Mouse (Mus musculus): Measurements from ENCODE around the gene Pdcd1. TPM values are rescaled to one million over a fixed set of nuclear protein-coding genes. Genes with fewer than 3 reads are reported as not detected.

Gene Pdcd1
- polyA plus RNA-seq, 1 experiment = not detected

DNA sequence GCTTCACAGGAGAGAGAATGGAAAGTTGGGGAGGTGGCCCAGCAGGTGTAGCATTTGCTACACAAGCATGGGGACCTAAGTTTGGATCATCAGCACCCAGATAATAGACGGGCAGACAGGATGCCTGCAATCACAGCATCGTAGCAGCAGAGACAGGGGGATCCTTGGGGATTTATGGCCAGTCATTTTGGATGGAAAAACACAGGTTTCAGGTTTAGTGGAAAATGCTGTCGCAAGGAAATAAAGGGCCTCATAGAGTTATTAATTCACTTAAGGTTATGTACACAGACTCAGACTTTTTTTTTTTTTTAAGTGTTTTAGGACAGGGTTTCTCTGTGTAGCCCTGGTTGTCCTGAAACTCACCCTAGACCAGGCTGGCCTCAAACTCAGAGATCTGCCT is 6.8 kb downstream of the Pdcd1 start:
- H3K79me2 ChIP-seq (ENCODE audit: control insufficient read depth, insufficient read depth) = no peaks in the 10 kb centered on the region
- TF ChIP-seq E2F4 (IDR thresholded peaks at IDR 0.05; ENCODE audit: insufficient read depth) (no peak), TCF12 (IDR thresholded peaks at IDR 0.05; ENCODE audit: insufficient read depth, poor library complexity, severe bottlenecking) (no peak), USF1 (IDR thresholded peaks at IDR 0.05; ENCODE audit: low read depth) (no peak), CEBPB (IDR thresholded peaks at IDR 0.05; ENCODE audit: insufficient read depth, poor library complexity, severe bottlenecking) (no peak), MYOG (IDR thresholded peaks at IDR 0.05; ENCODE audit: control insufficient read depth in 1 of 3, insufficient read depth in 1 of 3, insufficient read length in 2 of 3, low read depth in 2 of 3) (no peak)
- peaks cover 11% of the 10 kb centered on the region for H3K27me3 ChIP-seq (ENCODE audit: control insufficient read depth, insufficient read depth, insufficient read length)
- H3ac ChIP-seq (ENCODE audit: control insufficient read depth, insufficient read length) = no peak overlapping the region
- H3K4me3 ChIP-seq = no peak overlapping the region
- no peaks in the 10 kb centered on the region for H3K36me3 ChIP-seq (ENCODE audit: control insufficient read depth, insufficient read depth)
- no peak overlapping the region for H3K4me2 ChIP-seq (ENCODE audit: low read depth)

DNA sequence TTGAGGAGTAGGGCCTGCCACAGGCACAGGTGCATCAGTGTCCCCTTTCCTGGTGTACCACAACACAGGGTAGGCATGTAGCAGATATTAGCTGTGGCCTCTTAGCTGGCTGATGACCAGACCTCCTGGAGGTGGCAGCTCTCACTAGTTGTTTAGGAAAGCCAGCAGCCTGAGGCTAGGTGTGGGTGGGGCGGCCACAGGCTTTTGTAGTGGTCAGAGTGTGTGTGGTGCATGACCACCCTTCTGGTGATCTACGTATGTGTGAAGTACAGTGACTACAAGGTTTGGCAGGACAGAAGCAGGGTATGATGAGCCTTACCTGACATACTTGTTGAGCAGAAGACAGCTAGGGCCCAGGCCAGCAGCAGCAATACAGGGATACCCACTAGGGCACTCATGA is 12.0 kb downstream of the Pdcd1 start:
- Histone ChIP-seq H3K79me2 (ENCODE audit: control insufficient read depth, insufficient read depth) (no peaks in the 10 kb centered on the region), H3K27me3 (ENCODE audit: control insufficient read depth, insufficient read depth, insufficient read length) (peaks cover 26% of the 10 kb centered on the region), H3ac (ENCODE audit: control insufficient read depth, insufficient read length) (no peak overlapping the region), H3K4me2 (ENCODE audit: low read depth) (no peak overlapping the region), H3K36me3 (ENCODE audit: control insufficient read depth, insufficient read depth) (no peaks in the 10 kb centered on the region), H3K4me3 (no peak overlapping the region)
- TF ChIP-seq POLR2AphosphoS2 (IDR thresholded peaks at IDR 0.05; ENCODE audit: insufficient read length, low read depth) (no peak), MYOG (IDR thresholded peaks at IDR 0.05; ENCODE audit: control insufficient read depth in 1 of 3, insufficient read depth in 1 of 3, insufficient read length in 2 of 3, low read depth in 2 of 3) (no peak), MYOD1 (IDR thresholded peaks at IDR 0.05; ENCODE audit: control insufficient read depth in 1 of 3, insufficient read length in 2 of 3, low read depth in 2 of 3) (no peak), SRF (IDR thresholded peaks at IDR 0.05; ENCODE audit: control insufficient read depth, insufficient read length, low read depth) (no peak), TCF12 (IDR thresholded peaks at IDR 0.05; ENCODE audit: insufficient read depth, poor library complexity, severe bottlenecking) (no peak), REST (IDR thresholded peaks at IDR 0.05; ENCODE audit: insufficient read depth, insufficient read length) (no peak)

DNA sequence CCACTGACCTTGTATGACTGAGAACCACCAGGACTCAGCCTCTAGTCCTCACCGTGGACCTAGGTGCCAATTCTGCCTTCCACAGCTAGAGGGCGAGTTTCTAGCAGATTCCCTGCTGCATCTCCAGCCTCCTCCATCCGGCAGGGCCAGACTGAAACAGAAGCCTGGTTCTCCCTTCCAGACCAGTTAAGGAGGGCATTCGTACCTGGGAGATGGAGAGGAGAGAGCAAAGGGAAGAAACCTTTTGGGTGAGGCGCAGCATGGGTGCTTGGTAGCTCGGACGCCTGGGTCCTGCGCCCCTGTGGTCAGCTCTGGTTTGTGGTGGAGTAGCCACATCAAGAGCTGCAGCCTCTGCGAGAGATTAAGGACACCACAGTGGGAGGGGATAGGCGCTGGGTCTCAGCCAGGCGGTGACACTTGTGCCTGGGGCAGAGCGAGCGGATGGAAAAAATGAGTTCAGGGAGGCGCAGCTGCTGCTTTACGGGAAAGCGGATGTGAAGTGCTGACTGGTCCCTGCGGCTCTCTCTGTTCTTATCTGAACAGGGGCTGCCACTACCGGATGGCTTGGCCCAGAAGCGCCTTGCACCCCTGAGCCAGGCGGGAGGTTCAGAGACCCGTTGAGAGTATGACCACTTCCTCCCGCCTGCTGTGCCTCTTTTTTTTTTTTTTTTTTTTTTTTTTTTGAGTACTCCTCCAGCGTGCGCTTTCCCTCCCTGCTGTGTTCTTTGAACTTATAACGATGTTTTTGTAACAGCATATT is 17.2 kb downstream of the Pdcd1 start:
- no peak overlapping the region for H3K4me3 ChIP-seq
- no peak overlapping the region for H3ac ChIP-seq (ENCODE audit: control insufficient read depth, insufficient read length)
- H3K79me2 ChIP-seq (ENCODE audit: control insufficient read depth, insufficient read depth) = no peaks in the 10 kb centered on the region
- peak; percentile 18 to 76 (median 68) for TF ChIP-seq MYOD1 (IDR thresholded peaks at IDR 0.05; ENCODE audit: control insufficient read depth in 1 of 3, insufficient read length in 2 of 3, low read depth in 2 of 3)
- TF ChIP-seq TCF12 (IDR thresholded peaks at IDR 0.05; ENCODE audit: insufficient read depth, poor library complexity, severe bottlenecking) = peak; percentile 43
- peak in 2 of 3 experiments; percentile 66 to 87 for TF ChIP-seq MYOG (IDR thresholded peaks at IDR 0.05; ENCODE audit: control insufficient read depth in 1 of 3, insufficient read depth in 1 of 3, insufficient read length in 2 of 3, low read depth in 2 of 3)
- TF ChIP-seq REST (IDR thresholded peaks at IDR 0.05; ENCODE audit: insufficient read depth, insufficient read length) = no peak
- TF ChIP-seq E2F4 (IDR thresholded peaks at IDR 0.05; ENCODE audit: insufficient read depth) = no peak
- no peak for TF ChIP-seq POLR2A (IDR thresholded peaks at IDR 0.05; ENCODE audit: insufficient read length, low read depth)
- no peaks in the 10 kb centered on the region for H3K36me3 ChIP-seq (ENCODE audit: control insufficient read depth, insufficient read depth)
- H3K27me3 ChIP-seq (ENCODE audit: control insufficient read depth, insufficient read depth, insufficient read length) = peaks cover 32% of the 10 kb centered on the region
- H3K4me2 ChIP-seq (ENCODE audit: low read depth) = peak overlapping the region; percentile 61

DNA sequence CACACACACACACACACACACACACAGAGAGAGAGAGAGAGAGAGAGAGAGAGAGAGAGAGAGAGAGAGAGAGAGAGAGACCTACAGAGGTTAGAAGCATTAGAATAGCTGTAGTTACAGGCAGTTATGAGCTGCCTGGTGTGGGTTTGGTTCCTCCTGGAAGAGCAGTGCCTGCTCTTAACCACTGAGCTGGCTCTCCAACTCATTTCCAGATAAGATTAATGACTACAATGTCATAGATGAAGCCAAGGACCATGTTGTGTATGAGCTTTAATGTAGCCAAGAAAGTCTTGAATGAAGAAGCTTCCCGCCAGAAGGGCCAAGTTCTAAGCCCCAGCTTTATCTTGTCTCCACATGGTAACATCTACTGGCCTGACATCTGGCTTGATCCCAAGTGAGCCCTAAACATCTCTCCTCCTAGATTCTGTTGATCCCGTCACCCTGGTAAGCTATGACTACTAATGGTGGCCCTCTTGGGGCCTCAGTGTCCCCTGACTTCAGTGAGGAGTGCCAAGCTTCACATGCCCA is 19.2 kb downstream of the Pdcd1 start:
- H3ac ChIP-seq (ENCODE audit: control insufficient read depth, insufficient read length) = no peak overlapping the region
- no peak overlapping the region for H3K4me2 ChIP-seq (ENCODE audit: low read depth)
- TF ChIP-seq SRF (IDR thresholded peaks at IDR 0.05; ENCODE audit: control insufficient read depth, insufficient read length, low read depth) (no peak), REST (IDR thresholded peaks at IDR 0.05; ENCODE audit: insufficient read depth, insufficient read length) (no peak)
- no peak overlapping the region for H3K4me3 ChIP-seq
- no peaks in the 10 kb centered on the region for H3K79me2 ChIP-seq (ENCODE audit: control insufficient read depth, insufficient read depth)
- peaks cover 29% of the 10 kb centered on the region for H3K27me3 ChIP-seq (ENCODE audit: control insufficient read depth, insufficient read depth, insufficient read length)
- H3K36me3 ChIP-seq (ENCODE audit: control insufficient read depth, insufficient read depth) = no peaks in the 10 kb centered on the region

DNA sequence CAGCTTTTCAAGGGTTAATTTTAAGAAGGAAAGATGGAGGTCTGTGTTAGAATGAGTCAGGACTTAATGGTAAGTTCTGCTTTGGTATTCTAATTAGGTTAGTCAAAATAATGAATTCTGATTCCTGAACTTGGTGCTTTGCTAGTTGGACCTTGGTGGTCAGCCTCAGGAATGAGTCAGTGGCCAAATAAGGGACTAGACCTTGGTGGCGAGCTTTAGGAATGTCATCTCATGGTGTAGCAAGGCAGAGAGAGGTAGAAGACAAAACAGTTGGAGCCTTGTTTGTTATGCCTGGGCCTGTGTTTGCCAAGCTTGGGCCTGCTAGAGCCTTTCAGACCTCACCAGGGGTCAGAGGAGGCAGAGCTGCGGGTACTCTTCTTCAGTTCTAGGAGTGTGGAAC is 23.6 kb downstream of the Pdcd1 start:
- no peak for TF ChIP-seq POLR2AphosphoS2 (IDR thresholded peaks at IDR 0.05; ENCODE audit: insufficient read length, low read depth)
- no peak for TF ChIP-seq MAX (IDR thresholded peaks at IDR 0.05; ENCODE audit: low read depth)
- no peak for TF ChIP-seq MYOG (IDR thresholded peaks at IDR 0.05; ENCODE audit: control insufficient read depth in 1 of 3, insufficient read depth in 1 of 3, insufficient read length in 2 of 3, low read depth in 2 of 3)
- TF ChIP-seq E2F4 (IDR thresholded peaks at IDR 0.05; ENCODE audit: insufficient read depth) = no peak
- TF ChIP-seq POLR2A (IDR thresholded peaks at IDR 0.05; ENCODE audit: insufficient read length, low read depth) = no peak
- TF ChIP-seq USF1 (IDR thresholded peaks at IDR 0.05; ENCODE audit: low read depth) = no peak
- TF ChIP-seq SRF (IDR thresholded peaks at IDR 0.05; ENCODE audit: control insufficient read depth, insufficient read length, low read depth) = no peak
- TF ChIP-seq TCF3 (IDR thresholded peaks at IDR 0.05; ENCODE audit: insufficient read length, low read depth) = no peak
- no peak for TF ChIP-seq TCF12 (IDR thresholded peaks at IDR 0.05; ENCODE audit: insufficient read depth, poor library complexity, severe bottlenecking)
- Histone ChIP-seq H3ac (ENCODE audit: control insufficient read depth, insufficient read length) (no peak overlapping the region), H3K79me2 (ENCODE audit: control insufficient read depth, insufficient read depth) (no peaks in the 10 kb centered on the region), H3K36me3 (ENCODE audit: control insufficient read depth, insufficient read depth) (no peaks in the 10 kb centered on the region), H3K4me2 (ENCODE audit: low read depth) (no peak overlapping the region), H3K27me3 (ENCODE audit: control insufficient read depth, insufficient read depth, insufficient read length) (peaks cover 26% of the 10 kb centered on the region), H3K4me3 (no peak overlapping the region)
